Mouse (Mus musculus) heart, embryonic 15.5 days (tissue): ENCODE results near the gene Gm7951. TPM values are rescaled to one million over a fixed set of nuclear protein-coding genes. Genes with fewer than 3 reads are reported as not detected.
"Not testable (repeated sequence)": the region's sequence is repeated elsewhere in the genome, so short reads cannot be mapped to it uniquely, and the experiment has no call there.

ENCODE experiments used
- ATAC-seq: fragments of 200-750 bp; cut with Nextera tagmentation; replicated peaks from 2 replicates; pipeline ENCODE4 v1.8.0; 2017; ENCODE audit warnings: low read depth, moderate TSS enrichment; ENCODE audit not compliant: insufficient number of reproducible peaks, insufficient read depth, low FRiP score
- H3K27ac ChIP-seq: fragments of 300-500 bp; sonication (generic); 2 replicates; pipeline ENCODE4 v1.5.1; 2015; ENCODE audit warnings: mild to moderate bottlenecking, inconsistent platforms
- H3K27me3 ChIP-seq: fragments of 300-500 bp; sonication (generic); 2 replicates; pipeline ENCODE4 v1.6.1; 2015; ENCODE audit warnings: inconsistent platforms
- H3K36me3 ChIP-seq: fragments of 300-500 bp; sonication (generic); 2 replicates; pipeline ENCODE4 v1.6.1; 2015; ENCODE audit warnings: mild to moderate bottlenecking, inconsistent platforms
- H3K4me1 ChIP-seq: fragments of 300-500 bp; sonication (generic); replicated peaks from 2 replicates; pipeline ENCODE4 v1.6.1; 2015; ENCODE audit warnings: inconsistent platforms
- H3K4me2 ChIP-seq: fragments of 300-500 bp; sonication (generic); 2 replicates; pipeline ENCODE4 v1.6.1; 2015; ENCODE audit warnings: inconsistent platforms, mild to moderate bottlenecking, moderate library complexity
- H3K4me3 ChIP-seq: fragments of 300-500 bp; sonication (generic); 2 replicates; pipeline ENCODE4 v1.5.1; 2015; ENCODE audit warnings: mild to moderate bottlenecking, inconsistent platforms
- H3K9ac ChIP-seq: fragments of 300-500 bp; sonication (generic); 2 replicates; pipeline ENCODE4 v1.6.1; 2015; ENCODE audit warnings: mild to moderate bottlenecking, inconsistent platforms
- H3K9me3 ChIP-seq: fragments of 300-500 bp; sonication (generic); replicated peaks from 2 replicates; pipeline ENCODE4 v1.6.1; 2016; ENCODE audit warnings: inconsistent platforms
- WGBS: fragments of 180-500 bp; shearing (Covaris S2); methylation state at CpG from one replicate; pipeline ENCODE4 v1.1.7; 2015; ENCODE audit warnings: mixed read lengths; 5-methylcytosine and 5-hydroxymethylcytosine counted together
- polyA plus RNA-seq: library from polyadenylated mRNA; unstranded; fragments of >200 nt; fragmentation: Nextera tagmentation; extraction: Ambion mirVana; gene quantifications from 2 replicates; pipeline ENCODE4 v1.2.1, GENCODE M21; 2015

Gene Gm7951
- polyA plus RNA-seq = not detected in 2 replicates

DNA sequence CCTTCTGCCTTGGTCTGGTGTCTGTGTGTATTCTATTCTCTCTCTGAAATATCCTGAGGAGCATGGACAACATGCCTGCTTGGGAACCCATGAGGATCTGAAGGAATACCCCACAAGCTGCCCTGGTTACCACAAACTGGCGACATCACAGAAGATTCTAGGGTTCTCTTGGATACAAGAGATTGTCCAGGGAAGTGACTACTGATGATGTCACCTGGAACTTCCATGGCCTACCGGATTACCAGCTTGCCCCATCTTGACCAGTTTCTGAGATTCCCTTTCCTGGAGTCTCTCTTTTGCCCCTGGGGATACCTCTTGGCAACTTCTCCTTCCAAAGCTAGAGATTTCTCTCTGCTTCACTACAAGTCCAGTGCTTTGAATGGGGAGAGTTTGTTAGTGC lies at the start of gene Gm7951:
Gene Gm7951 (minus strand): TSS at position 101 of the 400 bp plus-strand sequence.
- H3K9me3 ChIP-seq, H3K9ac ChIP-seq, H3K4me3 ChIP-seq, ATAC-seq, H3K27me3 ChIP-seq, H3K4me1 ChIP-seq, H3K27ac ChIP-seq, H3K36me3 ChIP-seq, H3K4me2 ChIP-seq: not testable (repeated sequence)
- WGBS = 43% methylated on average over 1 of the region's 2 CpGs

DNA sequence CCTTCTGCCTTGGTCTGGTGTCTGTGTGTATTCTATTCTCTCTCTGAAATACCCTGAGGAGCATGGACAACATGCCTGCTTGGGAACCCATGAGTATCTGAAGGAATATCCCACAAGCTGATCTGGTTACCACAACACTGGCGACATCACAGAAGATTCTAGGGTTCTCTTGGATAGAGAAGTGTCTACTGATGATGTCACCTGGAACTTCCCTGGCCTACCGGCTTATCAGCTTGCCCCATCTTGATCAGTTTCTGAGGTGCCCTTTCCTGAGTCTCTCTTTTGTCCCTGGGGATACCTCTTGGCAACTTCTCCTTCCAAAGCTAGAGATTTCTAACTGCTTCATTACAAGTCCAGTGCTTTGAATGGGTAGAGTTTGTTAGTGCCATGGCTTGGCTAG lies 45.4 kb upstream of the Gm7951 start, which contains the start of gene Gm17027:
Gene Gm17027 (minus strand): TSS at position 101 of the 400 bp plus-strand sequence.
- not testable (repeated sequence) for H3K27ac ChIP-seq, ATAC-seq, H3K27me3 ChIP-seq, H3K4me2 ChIP-seq, H3K4me3 ChIP-seq, H3K9me3 ChIP-seq, H3K9ac ChIP-seq, H3K4me1 ChIP-seq, H3K36me3 ChIP-seq
- WGBS = 73% methylated on average over 1 of the region's 2 CpGs

- not testable (repeated sequence) for H3K36me3 ChIP-seq, H3K4me3 ChIP-seq, H3K4me2 ChIP-seq, H3K9me3 ChIP-seq, H3K27ac ChIP-seq, H3K9ac ChIP-seq, H3K27me3 ChIP-seq, H3K4me1 ChIP-seq, ATAC-seq
- WGBS = 65% methylated on average over 7 of the region's 8 CpGs
Observed at GRCm38 (mm10) chr14:42134571-42134970, 17.4 kb upstream of the Gm7951 start.

DNA sequence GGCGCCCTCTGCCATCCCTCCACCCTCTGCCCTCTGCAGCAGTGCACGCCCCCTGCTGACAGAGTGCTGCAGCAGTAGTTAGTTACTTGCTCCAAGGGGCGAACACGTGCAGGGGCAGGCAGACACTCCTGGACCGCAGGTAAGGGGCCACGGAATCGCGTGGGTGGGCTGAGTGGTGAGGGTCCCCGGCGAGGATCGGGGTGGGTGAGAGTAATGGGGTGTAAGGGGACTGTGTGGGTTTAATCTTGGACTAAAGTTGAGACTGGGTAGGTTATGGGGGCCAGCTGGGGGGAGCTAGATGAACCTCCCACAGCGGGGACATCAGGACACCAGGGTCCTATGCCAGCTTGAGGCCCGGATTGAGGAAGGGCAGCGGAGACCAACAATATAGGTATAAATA lies 16.6 kb upstream of the Gm7951 start:
- H3K4me3 ChIP-seq, H3K27me3 ChIP-seq, H3K27ac ChIP-seq, H3K9ac ChIP-seq, H3K9me3 ChIP-seq, H3K4me1 ChIP-seq, H3K4me2 ChIP-seq, H3K36me3 ChIP-seq, ATAC-seq: not testable (repeated sequence)
- 56% methylated on average over 11 of the region's 14 CpGs for WGBS

Other genes starting within 250 kb of the Gm7951 start
- not detected in 2 replicates for gene Gm7980, start 210.1 kb downstream of the Gm7951 start, polyA plus RNA-seq
- not detected in 2 replicates for gene 1700049E17Rik1, start 192.4 kb downstream of the Gm7951 start, polyA plus RNA-seq
- gene 1700024B05Rik, start 173.4 kb downstream of the Gm7951 start, polyA plus RNA-seq = not detected in 2 replicates
- gene Gm6401, start 149.4 kb downstream of the Gm7951 start, polyA plus RNA-seq = not detected in 2 replicates
- not detected in 2 replicates for gene Gm3543, start 134.0 kb downstream of the Gm7951 start, polyA plus RNA-seq
- gene Gm17027, start 45.3 kb upstream of the Gm7951 start, polyA plus RNA-seq = not detected in 2 replicates
- not detected in 2 replicates for gene Gm3573, start 73.4 kb upstream of the Gm7951 start, polyA plus RNA-seq
- gene Gm17026, start 142.7 kb upstream of the Gm7951 start, polyA plus RNA-seq = not detected in 2 replicates
- gene Gm9611, start 180.0 kb upstream of the Gm7951 start, polyA plus RNA-seq = not detected in 2 replicates
- not detected in 2 replicates for gene Gm7995, start 192.8 kb upstream of the Gm7951 start, polyA plus RNA-seq